Mouse (Mus musculus): ENCODE data around the gene Pcbp4.

Pcbp4 gene

DNA sequence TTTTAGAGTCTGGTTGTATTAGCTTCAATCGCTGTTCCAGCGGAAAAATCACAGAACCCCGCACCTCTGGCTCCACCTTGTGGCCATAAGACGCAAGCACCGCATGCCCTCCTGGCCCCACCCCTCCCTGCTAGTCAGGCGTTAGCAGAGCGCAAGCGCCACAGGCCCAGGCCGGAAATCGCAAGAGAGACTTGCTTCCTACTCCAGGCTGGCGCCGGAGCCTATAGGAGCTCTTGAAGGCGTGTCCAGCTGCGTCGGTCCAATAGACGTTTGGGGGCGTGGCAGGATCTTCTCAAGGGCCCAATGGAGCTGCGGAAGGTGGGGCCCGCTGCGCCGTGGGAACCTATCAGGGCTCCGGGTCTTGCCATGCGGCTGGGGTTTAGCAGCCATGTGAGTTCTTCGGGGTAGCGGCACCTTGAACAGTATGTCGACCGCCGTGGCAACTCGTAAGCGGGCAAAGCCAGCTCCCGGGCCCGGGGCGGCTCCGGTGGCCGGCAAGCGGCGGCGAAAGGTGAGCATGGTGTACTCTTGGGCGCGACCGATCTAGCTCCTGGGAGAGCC, 23.9 kb downstream of the Pcbp4 start, which contains the start of gene Parp3:
TSS of gene Parp3 (minus strand) at position 26 of the 561 bp plus-strand sequence.
- in situ Hi-C loops (cut with MboI, MseI), result loop anchor here (5.0 to 10.0 kb wide), 3 partner anchors 35 to 1498 kb away; partner anchors contain the start of gene Uba7 (in 1 of the 2)

GRCm38 (mm10) chr9:106477649-106478048, 24.6 kb downstream of the Pcbp4 start:
- in situ Hi-C loops (cut with MboI, MseI), result loop anchor here (5.0 to 10.0 kb wide), 3 partner anchors 35 to 1497 kb away; partner anchors contain the start of gene Uba7 (in 1 of the 2)

- in situ Hi-C loops (cut with MboI, MseI), result loop anchor here (5.0 to 10.0 kb wide), 3 partner anchors 36 to 1497 kb away; partner anchors contain the start of gene Uba7 (in 1 of the 2)
Observed at GRCm38 (mm10) chr9:106478101-106478500, 25.0 kb downstream of the Pcbp4 start.

DNA sequence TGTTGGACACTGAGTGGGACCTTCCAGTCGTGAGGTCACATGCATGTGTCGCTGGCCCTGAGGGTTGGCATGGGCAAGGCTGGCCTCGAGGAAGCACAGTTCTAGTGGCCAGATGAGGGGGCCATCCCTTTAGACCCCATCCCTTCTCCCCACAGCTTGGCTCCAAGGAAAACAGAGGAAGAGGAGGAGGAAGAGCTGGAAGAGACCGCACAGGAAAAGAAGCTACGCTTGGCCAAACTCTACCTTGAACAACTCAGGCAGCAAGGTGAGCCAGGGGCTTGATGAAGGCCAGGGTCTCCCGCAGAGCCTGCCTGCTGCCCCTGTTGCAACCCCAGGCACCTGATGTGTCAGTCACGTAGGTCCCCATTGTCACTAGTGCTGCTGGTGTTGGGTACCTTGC, 27.4 kb downstream of the Pcbp4 start:
- in situ Hi-C loops (cut with MboI, MseI), result loop anchor here in 1 of 2 experiments (10.0 kb wide), 1 partner anchor 836 kb away; the partner anchor contains the start of gene Pik3r4

GRCm38 (mm10) chr9:106481075-106481474, 28.0 kb downstream of the Pcbp4 start:
- in situ Hi-C loops (cut with MboI, MseI), result loop anchor here in 1 of 2 experiments (10.0 kb wide), 1 partner anchor 836 kb away; the partner anchor contains the start of gene Pik3r4

GRCm38 (mm10) chr9:106481676-106482075, 28.6 kb downstream of the Pcbp4 start:
- in situ Hi-C loops (cut with MboI, MseI), result loop anchor here in 1 of 2 experiments (10.0 kb wide), 1 partner anchor 837 kb away; the partner anchor contains the start of gene Pik3r4

- in situ Hi-C loops (cut with MboI, MseI), result loop anchor here in 1 of 2 experiments (10.0 kb wide), 1 partner anchor 838 kb away; the partner anchor contains the start of gene Pik3r4
Observed at GRCm38 (mm10) chr9:106482578-106483115, 29.6 kb downstream of the Pcbp4 start.

GRCm38 (mm10) chr9:106483136-106483535, 30.0 kb downstream of the Pcbp4 start:
- in situ Hi-C loops (cut with MboI, MseI), result loop anchor here in 1 of 2 experiments (10.0 kb wide), 1 partner anchor 838 kb away; the partner anchor contains the start of gene Pik3r4

GRCm38 (mm10) chr9:106483606-106484005, 30.5 kb downstream of the Pcbp4 start:
- in situ Hi-C loops (cut with MboI, MseI), result loop anchor here in 1 of 2 experiments (10.0 kb wide), 1 partner anchor 839 kb away; the partner anchor contains the start of gene Pik3r4

GRCm38 (mm10) chr9:106485076-106485475, 32.0 kb downstream of the Pcbp4 start:
- in situ Hi-C loops (cut with MboI, MseI), result loop anchor here in 1 of 2 experiments (10.0 kb wide), 1 partner anchor 840 kb away; the partner anchor contains the start of gene Pik3r4

DNA sequence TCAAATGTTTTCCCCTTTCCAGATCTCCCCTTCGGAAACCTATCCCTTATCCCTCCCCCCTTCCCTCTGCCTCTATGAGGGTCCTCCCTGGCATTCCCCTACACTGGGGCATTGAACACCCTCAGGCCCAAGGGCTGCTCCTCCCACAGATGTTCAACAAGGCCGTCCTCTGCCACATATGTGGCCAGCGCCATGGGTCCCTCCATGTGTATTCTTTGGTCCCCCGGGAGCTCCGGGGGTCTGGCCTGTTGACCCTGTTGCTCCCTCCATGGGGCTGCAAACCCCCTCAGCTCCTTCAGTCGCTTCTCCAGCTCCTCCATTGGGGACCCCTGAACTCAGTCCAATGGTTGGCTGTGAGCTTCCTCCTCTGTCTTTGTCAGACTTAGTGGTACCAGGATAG, 34.5 kb downstream of the Pcbp4 start:
- in situ Hi-C loops (cut with MboI, MseI), result loop anchor here in 1 of 2 experiments (10.0 kb wide), 1 partner anchor 843 kb away; the partner anchor contains the start of gene Pik3r4

- in situ Hi-C loops (cut with MboI, MseI), result loop anchor here in 1 of 2 experiments (10.0 kb wide), 1 partner anchor 1055 kb away; no protein-coding TSS in a partner anchor
Observed at GRCm38 (mm10) chr9:106499667-106500066, 46.6 kb downstream of the Pcbp4 start, which contains the start of gene Iqcf1. Gene Iqcf1, plus strand, starts transcription at chr9:106499967.

DNA sequence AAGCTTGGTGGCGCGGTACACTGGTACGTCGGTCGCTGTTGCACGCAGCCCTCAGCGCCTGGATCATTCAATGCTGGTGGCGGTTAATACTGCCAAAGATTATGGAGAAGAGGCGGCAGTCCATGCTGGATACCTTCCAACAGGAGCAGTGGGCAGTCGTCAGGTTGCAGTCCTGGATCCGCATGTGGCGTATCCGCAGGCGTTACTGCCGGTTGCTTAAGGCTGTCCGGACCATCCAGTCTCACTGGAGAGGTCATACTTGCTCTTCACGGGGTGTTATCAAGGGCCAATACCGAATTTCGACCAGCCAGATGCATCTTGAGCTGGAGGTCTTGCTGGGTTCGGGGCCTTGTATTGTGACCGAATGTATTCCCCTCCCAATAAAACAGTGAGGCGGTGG, 48.8 kb downstream of the Pcbp4 start:
- in situ Hi-C loops (cut with MboI, MseI), result loop anchor here in 1 of 2 experiments (10.0 kb wide), 1 partner anchor 1057 kb away; no protein-coding TSS in a partner anchor

DNA sequence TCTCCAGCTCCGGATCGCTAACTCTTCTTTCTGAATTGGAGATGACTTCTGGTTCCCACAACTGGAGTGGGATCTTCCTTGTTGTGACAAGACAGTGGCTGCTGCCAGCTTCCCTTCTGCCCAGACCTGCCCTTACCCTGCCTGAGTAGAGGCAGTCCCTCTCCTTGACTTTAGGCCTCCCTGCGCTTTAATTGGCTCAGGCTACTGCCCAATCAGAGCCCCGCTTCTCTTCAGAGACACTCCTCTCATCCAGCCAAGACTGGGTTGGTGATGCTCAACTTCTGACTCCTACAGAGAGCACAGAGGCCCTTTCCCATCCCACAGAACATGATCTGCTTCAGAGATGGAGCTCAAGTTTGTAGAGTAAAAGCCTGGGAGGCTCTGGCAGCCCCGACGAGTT, 51.2 kb downstream of the Pcbp4 start:
- in situ Hi-C loops (cut with MboI, MseI), result loop anchor here in 1 of 2 experiments (10.0 kb wide), 1 partner anchor 1059 kb away; no protein-coding TSS in a partner anchor

GRCm38 (mm10) chr9:106509356-106509755, 56.3 kb downstream of the Pcbp4 start:
- in situ Hi-C loops (cut with MboI, MseI), result loop anchor here in 1 of 2 experiments (10.0 kb wide), 1 partner anchor 1065 kb away; no protein-coding TSS in a partner anchor

GRCm38 (mm10) chr9:106512729-106513450, 59.8 kb downstream of the Pcbp4 start:
- in situ Hi-C loops (cut with MboI, MseI), result no loop called here

- in situ Hi-C loops (cut with MboI, MseI), result no loop called here
Observed at GRCm38 (mm10) chr9:106513566-106513965, 60.5 kb downstream of the Pcbp4 start.
